Mouse (Mus musculus) B cell, adult (primary cell): ENCODE results near the gene Tdrd5. TPM values are rescaled to one million over a fixed set of nuclear protein-coding genes. Genes with fewer than 3 reads are reported as not detected.

ENCODE experiments used
- total RNA-seq: library from RNA; stranded (reverse); gene quantifications from 4 replicates; pipeline ENCODE4 v1.2.4, GENCODE M21; 2023; ENCODE audit not compliant: inconsistent age

The Tdrd5 gene
- total RNA-seq = not detected in 4 replicates

GRCm38 (mm10) chr1:156302911-156303749 lies at the start of gene Tdrd5:
Tdrd5 (minus strand) TSS chr1:156303664.

GRCm38 (mm10) chr1:156310630-156311029 lies 7.2 kb upstream of the Tdrd5 start, which contains the start of gene Nphs2:
Nphs2 (plus strand) TSS chr1:156310727.

Other genes starting within 250 kb of the Tdrd5 start
- gene Fam163a, start 98.6 kb downstream of the Tdrd5 start, total RNA-seq = not detected in 4 replicates
- gene Nphs2, start 7.1 kb upstream of the Tdrd5 start, total RNA-seq = not detected in 4 replicates
- gene Gm2000, start 62.4 kb upstream of the Tdrd5 start, total RNA-seq = 1,144 to 1,273 TPM (median 1,220 TPM) in 4 replicates
- 0.36 to 1.0 TPM (median 0.48 TPM) in 3 of 4 replicates, not detected in the other for gene Axdnd1, start 117.5 kb upstream of the Tdrd5 start, total RNA-seq
- 62.9 to 81.6 TPM (median 74.7 TPM) in 4 replicates for gene Soat1, start 170.7 kb upstream of the Tdrd5 start, total RNA-seq
- 32.0 to 35.8 TPM (median 34.7 TPM) in 4 replicates for gene Gm10031, start 220.3 kb upstream of the Tdrd5 start, total RNA-seq